Mouse (Mus musculus) liver, embryonic 15.5 days (tissue): ENCODE measurements around the gene Zdbf2. TPM values are rescaled to one million over a fixed set of nuclear protein-coding genes. Genes with fewer than 3 reads are reported as not detected.

Source experiments
- ATAC-seq: fragments of 200-750 bp; cut with Nextera tagmentation; 2 replicates; pipeline ENCODE4 v1.8.0; 2017; ENCODE audit warnings: moderate number of reproducible peaks, mild to moderate bottlenecking, moderate library complexity; ENCODE audit not compliant: insufficient read depth
- H3K27ac ChIP-seq: fragments of 300-500 bp; sonication (generic); replicated peaks from 2 replicates; pipeline ENCODE4 v1.5.1; 2015; ENCODE audit warnings: mild to moderate bottlenecking, inconsistent platforms
- H3K27me3 ChIP-seq: fragments of 300-500 bp; sonication (generic); 2 replicates; pipeline ENCODE4 v1.6.1; 2015; ENCODE audit warnings: mild to moderate bottlenecking, inconsistent platforms
- H3K36me3 ChIP-seq: fragments of 300-500 bp; sonication (generic); replicated peaks from 2 replicates; pipeline ENCODE4 v1.6.1; 2015; ENCODE audit warnings: moderate library complexity, mild to moderate bottlenecking, inconsistent platforms
- H3K4me1 ChIP-seq: fragments of 300-500 bp; sonication (generic); replicated peaks from 2 replicates; pipeline ENCODE4 v1.6.1; 2015; ENCODE audit warnings: inconsistent platforms
- H3K4me2 ChIP-seq: fragments of 300-500 bp; sonication (generic); 2 replicates; pipeline ENCODE4 v1.6.1; 2015; ENCODE audit warnings: moderate library complexity, mild to moderate bottlenecking, inconsistent platforms
- H3K4me3 ChIP-seq: fragments of 300-500 bp; sonication (generic); replicated peaks from 2 replicates; pipeline ENCODE4 v1.5.1; 2015; ENCODE audit warnings: mild to moderate bottlenecking, inconsistent platforms
- H3K9ac ChIP-seq: fragments of 300-500 bp; sonication (generic); 2 replicates; pipeline ENCODE4 v1.6.1; 2015; ENCODE audit warnings: moderate library complexity, mild to moderate bottlenecking, inconsistent platforms
- H3K9me3 ChIP-seq: fragments of 300-500 bp; sonication (generic); replicated peaks from 2 replicates; pipeline ENCODE4 v1.6.1; 2016; ENCODE audit warnings: inconsistent platforms
- WGBS: fragments of 180-500 bp; shearing (Covaris S2); methylation state at CpG from one replicate; pipeline ENCODE4 v1.1.7; 2015; ENCODE audit warnings: mixed read lengths; ENCODE audit not compliant: insufficient replicate concordance; 5-methylcytosine and 5-hydroxymethylcytosine counted together
- polyA plus RNA-seq: library from polyadenylated mRNA; unstranded; fragments of >200 nt; fragmentation: Nextera tagmentation; extraction: Ambion mirVana; gene quantifications from 2 replicates; pipeline ENCODE4 v1.2.1, GENCODE M21; 2015

The Zdbf2 gene
- polyA plus RNA-seq, 1 experiment from 2014 or later, result 1.0 TPM

DNA sequence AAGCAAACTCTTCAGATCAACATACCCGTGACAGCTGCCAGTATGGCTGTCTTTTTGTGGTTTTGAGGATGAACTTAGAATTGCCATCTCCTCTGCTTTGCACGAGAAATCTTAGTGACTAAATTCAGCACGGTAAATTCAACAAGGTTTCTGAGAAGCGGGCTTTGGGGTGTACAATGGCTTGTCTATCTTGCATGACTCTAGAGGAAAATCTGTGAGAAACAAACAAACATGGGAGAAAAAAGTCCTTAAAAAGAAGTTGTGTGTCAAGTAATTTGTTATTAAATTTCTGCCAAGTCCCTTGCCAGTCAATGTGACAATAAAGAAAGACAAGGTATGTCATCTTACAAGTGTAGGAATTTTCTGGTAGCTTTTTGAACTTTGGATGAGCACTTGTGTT is 23.8 kb upstream of the Zdbf2 start:
- no peaks in the 10 kb centered on the region for H3K4me1 ChIP-seq
- H3K9ac ChIP-seq, result no peak overlapping the region
- H3K36me3 ChIP-seq, result no peaks in the 10 kb centered on the region
- 27% methylated on average over 4 of the region's 4 CpGs for WGBS
- H3K27me3 ChIP-seq, result peaks cover 97% of the 10 kb centered on the region
- H3K9me3 ChIP-seq, result no peaks in the 10 kb centered on the region
- no peak overlapping the region for H3K4me3 ChIP-seq
- no peak for ATAC-seq
- H3K27ac ChIP-seq, result no peak overlapping the region
- H3K4me2 ChIP-seq, result no peak overlapping the region

- Histone ChIP-seq H3K9me3 (no peaks in the 10 kb centered on the region), H3K36me3 (no peaks in the 10 kb centered on the region), H3K27ac (no peak overlapping the region), H3K4me1 (no peaks in the 10 kb centered on the region), H3K4me2 (no peak overlapping the region), H3K9ac (no peak overlapping the region), H3K4me3 (no peak overlapping the region), H3K27me3 (peaks cover 98% of the 10 kb centered on the region)
- WGBS, result 37% methylated on average over 24 of the region's 24 CpGs
- ATAC-seq, result no peak
Measured at GRCm38 (mm10) chr1:63252351-63253209, 20.5 kb upstream of the Zdbf2 start.

GRCm38 (mm10) chr1:63253291-63253690 is 19.8 kb upstream of the Zdbf2 start:
- H3K4me2 ChIP-seq, result no peak overlapping the region
- H3K4me1 ChIP-seq, result no peaks in the 10 kb centered on the region
- ATAC-seq, result no peak
- no peak overlapping the region for H3K9ac ChIP-seq
- H3K27ac ChIP-seq, result no peak overlapping the region
- H3K36me3 ChIP-seq, result no peaks in the 10 kb centered on the region
- H3K9me3 ChIP-seq, result no peaks in the 10 kb centered on the region
- peaks cover 96% of the 10 kb centered on the region for H3K27me3 ChIP-seq
- WGBS, result 25% methylated on average over 5 of the region's 5 CpGs
- no peak overlapping the region for H3K4me3 ChIP-seq

GRCm38 (mm10) chr1:63255101-63255500 is 18.0 kb upstream of the Zdbf2 start:
- ATAC-seq, result no peak
- H3K36me3 ChIP-seq, result no peaks in the 10 kb centered on the region
- no peaks in the 10 kb centered on the region for H3K4me1 ChIP-seq
- 23% methylated on average over 4 of the region's 4 CpGs for WGBS
- peaks cover 95% of the 10 kb centered on the region for H3K27me3 ChIP-seq
- no peak overlapping the region for H3K4me3 ChIP-seq
- H3K4me2 ChIP-seq, result no peak overlapping the region
- H3K27ac ChIP-seq, result no peak overlapping the region
- H3K9ac ChIP-seq, result no peak overlapping the region
- H3K9me3 ChIP-seq, result no peaks in the 10 kb centered on the region

DNA sequence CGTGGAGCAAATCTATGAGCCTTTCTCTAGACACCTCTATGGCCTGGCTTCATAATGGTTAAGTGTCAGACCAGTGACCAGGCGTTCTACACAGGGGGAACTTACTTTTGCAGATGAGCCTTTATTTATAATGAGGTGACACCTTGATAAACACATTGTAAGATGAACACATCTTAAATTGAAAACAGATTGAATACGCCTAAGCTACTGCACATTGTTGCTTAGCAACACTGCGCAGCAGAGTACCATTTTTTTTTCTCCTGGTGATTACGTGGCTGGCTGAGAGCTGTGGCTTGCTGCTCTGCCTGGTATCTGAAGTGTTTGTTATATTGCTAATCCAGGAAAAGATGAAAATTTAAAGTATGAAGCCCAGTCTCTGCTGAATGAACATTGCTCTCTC is 17.0 kb upstream of the Zdbf2 start:
- no peaks in the 10 kb centered on the region for H3K4me1 ChIP-seq
- H3K27me3 ChIP-seq, result peaks cover 95% of the 10 kb centered on the region
- no peak overlapping the region for H3K27ac ChIP-seq
- H3K4me2 ChIP-seq, result no peak overlapping the region
- H3K9ac ChIP-seq, result no peak overlapping the region
- no peaks in the 10 kb centered on the region for H3K9me3 ChIP-seq
- H3K36me3 ChIP-seq, result no peaks in the 10 kb centered on the region
- 25% methylated on average over 5 of the region's 5 CpGs for WGBS
- no peak for ATAC-seq
- H3K4me3 ChIP-seq, result no peak overlapping the region

- Histone ChIP-seq H3K27me3 (peaks cover 93% of the 10 kb centered on the region), H3K36me3 (no peaks in the 10 kb centered on the region), H3K27ac (no peak overlapping the region), H3K9ac (no peak overlapping the region), H3K9me3 (no peaks in the 10 kb centered on the region), H3K4me3 (no peak overlapping the region), H3K4me2 (no peak overlapping the region), H3K4me1 (no peaks in the 10 kb centered on the region)
- WGBS, result 41% methylated on average over 2 of the region's 2 CpGs
- no peak for ATAC-seq
Measured at GRCm38 (mm10) chr1:63258501-63258900, 14.6 kb upstream of the Zdbf2 start.

GRCm38 (mm10) chr1:63259271-63259830 is 13.7 kb upstream of the Zdbf2 start:
- H3K4me3 ChIP-seq, result no peak overlapping the region
- no peaks in the 10 kb centered on the region for H3K4me1 ChIP-seq
- no peaks in the 10 kb centered on the region for H3K36me3 ChIP-seq
- WGBS, result 32% methylated on average over 11 of the region's 11 CpGs
- H3K9me3 ChIP-seq, result no peaks in the 10 kb centered on the region
- no peak overlapping the region for H3K9ac ChIP-seq
- no peak for ATAC-seq
- H3K4me2 ChIP-seq, result no peak overlapping the region
- peaks cover 95% of the 10 kb centered on the region for H3K27me3 ChIP-seq
- H3K27ac ChIP-seq, result no peak overlapping the region

DNA sequence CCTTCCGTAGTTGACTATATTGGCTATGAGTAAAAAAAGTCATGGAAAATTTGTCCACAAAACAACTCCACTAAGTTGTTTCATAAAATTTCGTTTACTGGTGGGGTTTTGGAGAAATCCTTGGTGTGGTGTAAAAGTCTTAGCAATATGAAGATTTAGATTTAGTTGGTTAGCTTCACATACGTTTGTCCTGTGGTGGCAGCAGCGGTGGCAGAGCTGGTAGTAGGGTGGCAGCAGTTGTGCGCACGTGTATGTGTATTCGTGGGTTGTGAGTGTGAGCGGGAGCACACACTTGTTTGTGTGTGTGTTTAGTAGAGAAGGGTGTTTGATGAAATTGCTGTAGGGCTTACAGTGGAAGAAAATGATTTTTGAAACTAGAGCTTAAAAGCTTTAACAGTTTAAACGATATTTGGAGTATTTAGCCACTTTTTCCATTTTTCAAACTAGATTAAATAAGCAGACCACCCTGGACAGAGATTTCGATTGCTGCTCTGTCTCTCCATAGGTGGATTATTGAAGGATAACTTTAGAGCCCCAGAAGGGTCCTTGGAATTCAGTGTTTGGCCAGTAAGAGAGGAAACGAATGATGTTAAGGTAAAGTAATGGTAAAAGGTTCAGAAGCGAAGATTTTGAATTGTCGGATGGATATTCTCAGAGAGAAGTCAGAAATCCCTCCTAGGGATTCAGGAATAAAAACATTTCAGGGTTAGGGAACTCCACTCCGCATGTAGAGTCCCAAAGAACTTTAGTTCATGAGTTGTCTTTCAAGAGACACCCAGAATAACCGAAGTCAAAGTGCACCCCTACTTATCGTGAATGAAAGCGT is 12.9 kb upstream of the Zdbf2 start:
- H3K36me3 ChIP-seq, result no peaks in the 10 kb centered on the region
- ATAC-seq, result no peak
- H3K27ac ChIP-seq, result no peak overlapping the region
- no peaks in the 10 kb centered on the region for H3K9me3 ChIP-seq
- no peak overlapping the region for H3K9ac ChIP-seq
- peaks cover 95% of the 10 kb centered on the region for H3K27me3 ChIP-seq
- 28% methylated on average over 17 of the region's 17 CpGs for WGBS
- H3K4me3 ChIP-seq, result no peak overlapping the region
- H3K4me2 ChIP-seq, result no peak overlapping the region
- no peaks in the 10 kb centered on the region for H3K4me1 ChIP-seq

- ATAC-seq, result no peak
- WGBS, result 37% methylated on average over 5 of the region's 5 CpGs
- H3K27me3 ChIP-seq, result peaks cover 95% of the 10 kb centered on the region
Measured at GRCm38 (mm10) chr1:63260742-63261033, 12.4 kb upstream of the Zdbf2 start.

GRCm38 (mm10) chr1:63261041-63261590 is 11.9 kb upstream of the Zdbf2 start:
- no peak overlapping the region for H3K27ac ChIP-seq

More at GRCm38 (mm10) chr1:63260742-63261033, 12.4 kb upstream of the Zdbf2 start:
- H3K9ac ChIP-seq, result no peak overlapping the region
- H3K9me3 ChIP-seq, result no peaks in the 10 kb centered on the region
- H3K36me3 ChIP-seq, result no peaks in the 10 kb centered on the region
- no peak overlapping the region for H3K4me3 ChIP-seq
- no peak overlapping the region for H3K27ac ChIP-seq
- no peaks in the 10 kb centered on the region for H3K4me1 ChIP-seq
- H3K4me2 ChIP-seq, result no peak overlapping the region

GRCm38 (mm10) chr1:63263671-63264070 is 9.4 kb upstream of the Zdbf2 start:
- H3K4me3 ChIP-seq, result no peak overlapping the region
- no peak overlapping the region for H3K4me2 ChIP-seq
- no peaks in the 10 kb centered on the region for H3K9me3 ChIP-seq
- WGBS, result 38% methylated on average over 11 of the region's 11 CpGs
- ATAC-seq, result no peak
- H3K36me3 ChIP-seq, result no peaks in the 10 kb centered on the region
- no peak overlapping the region for H3K27ac ChIP-seq
- no peak overlapping the region for H3K9ac ChIP-seq
- H3K27me3 ChIP-seq, result peaks cover 95% of the 10 kb centered on the region
- no peaks in the 10 kb centered on the region for H3K4me1 ChIP-seq

More at GRCm38 (mm10) chr1:63261041-63261590, 11.9 kb upstream of the Zdbf2 start:
- no peaks in the 10 kb centered on the region for H3K36me3 ChIP-seq
- no peaks in the 10 kb centered on the region for H3K9me3 ChIP-seq
- ATAC-seq, result no peak
- H3K27me3 ChIP-seq, result peaks cover 95% of the 10 kb centered on the region
- H3K4me2 ChIP-seq, result no peak overlapping the region
- 41% methylated on average over 17 of the region's 17 CpGs for WGBS
- H3K4me3 ChIP-seq, result no peak overlapping the region
- no peak overlapping the region for H3K9ac ChIP-seq
- H3K4me1 ChIP-seq, result no peaks in the 10 kb centered on the region
